In the genomic region with DNA sequence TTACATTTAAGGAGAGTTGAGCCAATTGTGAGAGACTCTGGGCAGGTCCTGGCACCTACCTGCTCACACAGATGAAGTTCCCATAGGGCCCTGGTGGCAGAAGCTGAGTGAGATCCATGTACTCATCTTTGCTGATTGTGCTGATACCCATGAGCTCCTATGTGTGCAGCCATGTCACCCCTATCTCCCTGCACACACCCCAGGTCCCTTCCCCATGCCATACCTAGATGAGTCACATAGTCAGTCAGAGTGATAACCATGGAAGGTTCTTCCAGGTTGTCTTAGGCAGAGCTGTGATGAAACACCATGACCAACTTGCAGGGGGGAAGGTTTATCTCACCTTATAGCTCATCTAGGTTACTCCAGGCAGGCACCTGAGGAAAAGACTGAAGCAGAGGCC, we compare ENCODE assay signal across 19 mouse cellular contexts.
DNase-seq lines count a peak whose midpoint lies in the region; ATAC-seq lines count a peak whose summit lies in the region.
"Had no signal": no experiment of that assay in that cellular context is flagged by ENCODE, and none has a peak within 500 bp of the region (broad histone marks: within the 10 kb centered on the region; RNA-seq: fewer than 3 reads in every experiment).

No protein-coding gene starts in this region.

- DNase-seq in hindbrain, embryonic 11.5 days (ENCODE audit: low spot score), result no peak
- no peak for DNase-seq in midbrain, embryonic 14.5 days
- no peak for DNase-seq in thymus, postnatal 4 days
- no peak for DNase-seq in left cerebral cortex, adult 18-20 months (ENCODE audit: low spot score in 2 of 2)
- DNase-seq: adrenal gland, postnatal 14 days; B cell, adult 2 months; cerebellum, adult 9-10 months; heart, postnatal 4 days; kidney, postnatal 36 days; right cerebral cortex, postnatal 4 days; thymus, adult 18-20 months had no signal

- no peaks in the 10 kb centered on the region for H3K27me3 ChIP-seq in hindbrain, embryonic 12.5 days
- no peaks in the 10 kb centered on the region for H3K27me3 ChIP-seq in hindbrain, embryonic 11.5 days (ENCODE audit: control insufficient read depth, insufficient read depth, low read length)
- H3K27me3 ChIP-seq in midbrain, embryonic 14.5 days (ENCODE audit: control insufficient read depth, insufficient read depth, low read length), result no peaks in the 10 kb centered on the region
- no peaks in the 10 kb centered on the region for H3K27me3 ChIP-seq in midbrain, embryonic 15.5 days (replicated peaks)
- no peaks in the 10 kb centered on the region for H3K27me3 ChIP-seq in liver, embryonic 16.5 days (ENCODE audit: control insufficient read depth, insufficient read depth, low read depth, low read length)
- H3K27me3 ChIP-seq: embryonic facial prominence, embryonic 13.5 days; forebrain, embryonic 12.5 days had no signal

- no peaks in the 10 kb centered on the region for H3K9me3 ChIP-seq in hindbrain, embryonic 12.5 days (replicated peaks)
- no peaks in the 10 kb centered on the region for H3K9me3 ChIP-seq in hindbrain, embryonic 11.5 days (ENCODE audit: control insufficient read depth, low read length)
- no peaks in the 10 kb centered on the region for H3K9me3 ChIP-seq in midbrain, embryonic 14.5 days (ENCODE audit: control insufficient read depth, low read length)
- H3K9me3 ChIP-seq in midbrain, embryonic 15.5 days, result no peaks in the 10 kb centered on the region
- no peaks in the 10 kb centered on the region for H3K9me3 ChIP-seq in liver, embryonic 16.5 days (replicated peaks; ENCODE audit: control insufficient read depth, low read length)
- H3K9me3 ChIP-seq: embryonic facial prominence, embryonic 13.5 days; forebrain, embryonic 12.5 days had no signal

- no peak overlapping the region for H3K4me2 ChIP-seq in hindbrain, embryonic 12.5 days (replicated peaks)
- H3K4me2 ChIP-seq in hindbrain, embryonic 11.5 days (replicated peaks; ENCODE audit: low read depth, low read length), result no peak overlapping the region
- no peak overlapping the region for H3K4me2 ChIP-seq in midbrain, embryonic 14.5 days (ENCODE audit: low read length)
- no peak overlapping the region for H3K4me2 ChIP-seq in midbrain, embryonic 15.5 days
- peak overlapping the region; percentile 68 for H3K4me2 ChIP-seq in liver, embryonic 16.5 days (ENCODE audit: low read depth, low read length)
- H3K4me2 ChIP-seq: embryonic facial prominence, embryonic 13.5 days; forebrain, embryonic 12.5 days had no signal

- no peaks in the 10 kb centered on the region for H3K36me3 ChIP-seq in hindbrain, embryonic 12.5 days
- H3K36me3 ChIP-seq in hindbrain, embryonic 11.5 days (ENCODE audit: control insufficient read depth, insufficient read depth, low read length), result no peaks in the 10 kb centered on the region
- peaks cover 8% of the 10 kb centered on the region; the same call in 1 of the 2 replicates for H3K36me3 ChIP-seq in midbrain, embryonic 14.5 days (ENCODE audit: control insufficient read depth, insufficient read depth, low read length)
- H3K36me3 ChIP-seq in midbrain, embryonic 15.5 days (replicated peaks), result peaks cover 3% of the 10 kb centered on the region; the same call in 1 of the 2 replicates
- H3K36me3 ChIP-seq in liver, embryonic 16.5 days (ENCODE audit: control insufficient read depth, insufficient read depth), result no peaks in the 10 kb centered on the region
- H3K36me3 ChIP-seq: embryonic facial prominence, embryonic 13.5 days; forebrain, embryonic 12.5 days had no signal

- H3K27ac ChIP-seq in hindbrain, embryonic 12.5 days, result 0 out of 2 replicates have a peak overlapping the region, but pooled peaks have one; percentile 17
- H3K27ac ChIP-seq in hindbrain, embryonic 11.5 days (ENCODE audit: low read depth, low read length), result no peak overlapping the region
- peak overlapping the region; percentile 21; the same call in 1 of the 2 replicates for H3K27ac ChIP-seq in midbrain, embryonic 14.5 days (replicated peaks; ENCODE audit: low read depth, low read length)
- H3K27ac ChIP-seq in midbrain, embryonic 15.5 days, result no peak overlapping the region; the same call in 1 of the 2 replicates
- H3K27ac ChIP-seq in liver, embryonic 16.5 days (ENCODE audit: low read length), result peak overlapping the region; percentile 80
- H3K27ac ChIP-seq: embryonic facial prominence, embryonic 13.5 days; forebrain, embryonic 12.5 days had no signal

- no peak overlapping the region for H3K9ac ChIP-seq in hindbrain, embryonic 12.5 days
- H3K9ac ChIP-seq in hindbrain, embryonic 11.5 days (ENCODE audit: low read depth, low read length), result no peak overlapping the region
- H3K9ac ChIP-seq in midbrain, embryonic 14.5 days (replicated peaks; ENCODE audit: low read length), result no peak overlapping the region
- H3K9ac ChIP-seq in midbrain, embryonic 15.5 days, result no peak overlapping the region
- H3K9ac ChIP-seq in liver, embryonic 16.5 days (ENCODE audit: low read depth, low read length), result peak overlapping the region; percentile 54
- H3K9ac ChIP-seq: embryonic facial prominence, embryonic 13.5 days; forebrain, embryonic 12.5 days had no signal

- no peak for ATAC-seq in hindbrain, embryonic 12.5 days (ENCODE audit: low FRiP score)
- ATAC-seq in hindbrain, embryonic 11.5 days (ENCODE audit: low FRiP score), result no peak
- no peak for ATAC-seq in midbrain, embryonic 14.5 days (ENCODE audit: low FRiP score, low TSS enrichment)
- no peak for ATAC-seq in midbrain, embryonic 15.5 days (replicated peaks)
- ATAC-seq in erythroid progenitor cell, adult 5-6 weeks (replicated peaks; ENCODE audit: low FRiP score, poor library complexity, severe bottlenecking), result peak; percentile 56
- peak; percentile 76 for ATAC-seq in liver, embryonic 16.5 days (ENCODE audit: low read depth)
- ATAC-seq: inflammation-experienced regulatory T-cells, adult 6 months had no signal

- no peak overlapping the region for H3K4me3 ChIP-seq in hindbrain, embryonic 12.5 days
- no peak overlapping the region for H3K4me3 ChIP-seq in hindbrain, embryonic 11.5 days (ENCODE audit: low read depth, low read length)
- no peak overlapping the region for H3K4me3 ChIP-seq in midbrain, embryonic 14.5 days (replicated peaks; ENCODE audit: low read depth, low read length)
- no peak overlapping the region for H3K4me3 ChIP-seq in midbrain, embryonic 15.5 days
- no peak overlapping the region for H3K4me3 ChIP-seq in liver, embryonic 16.5 days (ENCODE audit: low read depth, low read length)
- H3K4me3 ChIP-seq: embryonic facial prominence, embryonic 13.5 days; forebrain, embryonic 12.5 days; myocyte had no signal

- peaks cover 30% of the 10 kb centered on the region for H3K4me1 ChIP-seq in hindbrain, embryonic 12.5 days
- H3K4me1 ChIP-seq in hindbrain, embryonic 11.5 days (replicated peaks; ENCODE audit: control insufficient read depth, insufficient read depth, low read length), result no peaks in the 10 kb centered on the region; the same call in 1 of the 2 replicates
- H3K4me1 ChIP-seq in midbrain, embryonic 14.5 days (ENCODE audit: control insufficient read depth, insufficient read depth, low read length), result peaks cover 13% of the 10 kb centered on the region; the same call in 1 of the 2 replicates
- peaks cover 11% of the 10 kb centered on the region for H3K4me1 ChIP-seq in midbrain, embryonic 15.5 days
- peaks cover 44% of the 10 kb centered on the region for H3K4me1 ChIP-seq in liver, embryonic 16.5 days (ENCODE audit: control insufficient read depth, low read depth, low read length)
- H3K4me1 ChIP-seq: embryonic facial prominence, embryonic 13.5 days had no signal

Comparison
In these comparisons a context has a peak if more than half of its experiments do, and no peak if none do; other contexts are left out.
1. H3K27ac ChIP-seq: peak in hindbrain, embryonic 12.5 days (single experiment), midbrain, embryonic 14.5 days (single experiment) and liver, embryonic 16.5 days (single experiment); none in hindbrain, embryonic 11.5 days (single experiment) and midbrain, embryonic 15.5 days (single experiment).
2. ATAC-seq: peak in erythroid progenitor cell, adult 5-6 weeks (single experiment) and liver, embryonic 16.5 days (single experiment); none in hindbrain, embryonic 12.5 days (single experiment), hindbrain, embryonic 11.5 days (single experiment), midbrain, embryonic 14.5 days (single experiment) and midbrain, embryonic 15.5 days (single experiment).